Comparison of ENCODE assay signal across 24 mouse cellular contexts in the genomic region with DNA sequence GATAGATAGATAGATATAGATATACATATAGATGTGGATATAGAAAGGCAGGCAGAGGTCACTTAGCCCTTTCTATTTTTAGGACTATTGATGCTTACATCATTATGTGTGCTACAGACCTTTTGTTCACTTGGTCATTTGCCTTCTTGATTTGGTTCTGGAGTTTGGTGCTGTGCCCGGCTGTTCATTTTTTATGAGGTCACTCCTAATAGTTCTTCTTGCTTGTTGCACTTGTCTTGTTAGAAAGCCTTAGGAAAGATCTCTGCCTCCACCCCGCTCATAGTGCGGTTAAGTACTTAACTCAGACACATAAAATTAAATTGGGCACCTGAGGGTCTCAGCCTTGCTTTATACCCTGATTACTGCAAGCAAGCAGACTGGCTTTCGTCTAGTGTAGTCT. TPM values are rescaled to one million over a fixed set of nuclear protein-coding genes. Genes with fewer than 3 reads are reported as not detected.
DNase-seq lines count a peak whose midpoint lies in the region; ATAC-seq lines count a peak whose summit lies in the region.
"Had no signal": no experiment of that assay in that cellular context is flagged by ENCODE, and none has a peak within 500 bp of the region (broad histone marks: within the 10 kb centered on the region; RNA-seq: fewer than 3 reads in every experiment).

No protein-coding gene starts in this region.

- no peaks in the 10 kb centered on the region for H3K9me3 ChIP-seq in limb, embryonic 11.5 days (ENCODE audit: control insufficient read depth, low read length)
- no peaks in the 10 kb centered on the region for H3K9me3 ChIP-seq in limb, embryonic 10.5 days (replicated peaks)
- no peaks in the 10 kb centered on the region for H3K9me3 ChIP-seq in limb, embryonic 13.5 days
- H3K9me3 ChIP-seq: embryonic facial prominence, embryonic 12.5 days; embryonic facial prominence, embryonic 15.5 days; G1E; heart, embryonic 10.5 days; heart, embryonic 13.5 days; hindbrain, embryonic 12.5 days; hindbrain, embryonic 15.5 days had no signal

- peak; percentile 20 for DNase-seq in adrenal gland, postnatal 10 days
- no peak for DNase-seq in adrenal gland, postnatal 36 days
- DNase-seq in limb, embryonic 11.5 days (ENCODE audit: low spot score), result peak; percentile 36
- no peak for DNase-seq in limb, embryonic 10.5 days (ENCODE audit: low spot score)
- DNase-seq: adrenal gland, adult 8-10 months; cerebellum, adult 2 months; cerebellum, adult 9-11 months; cerebellum, postnatal 25 days; forebrain, postnatal 0 days; gastrocnemius, postnatal 25 days; heart, adult 2 months had no signal

- H3K36me3 ChIP-seq in limb, embryonic 11.5 days (ENCODE audit: control insufficient read depth, insufficient read depth, low read length), result no peaks in the 10 kb centered on the region
- H3K36me3 ChIP-seq in limb, embryonic 10.5 days, result no peaks in the 10 kb centered on the region
- no peaks in the 10 kb centered on the region for H3K36me3 ChIP-seq in limb, embryonic 13.5 days
- H3K36me3 ChIP-seq: embryonic facial prominence, embryonic 12.5 days; heart, embryonic 13.5 days; hindbrain, embryonic 15.5 days had no signal

- H3K4me1 ChIP-seq in limb, embryonic 11.5 days (ENCODE audit: control insufficient read depth, insufficient read depth, low read length), result no peaks in the 10 kb centered on the region
- no peaks in the 10 kb centered on the region for H3K4me1 ChIP-seq in limb, embryonic 10.5 days
- H3K4me1 ChIP-seq in limb, embryonic 13.5 days, result peaks cover 8% of the 10 kb centered on the region
- H3K4me1 ChIP-seq: embryonic facial prominence, embryonic 12.5 days; embryonic facial prominence, embryonic 15.5 days; heart, embryonic 10.5 days; heart, embryonic 13.5 days; hindbrain, embryonic 12.5 days; hindbrain, embryonic 15.5 days had no signal

- H3K9ac ChIP-seq in limb, embryonic 11.5 days (ENCODE audit: low read length), result no peak overlapping the region
- no peak overlapping the region for H3K9ac ChIP-seq in limb, embryonic 13.5 days
- H3K9ac ChIP-seq: embryonic facial prominence, embryonic 12.5 days; embryonic facial prominence, embryonic 15.5 days; forebrain, postnatal 0 days; heart, embryonic 13.5 days; hindbrain, embryonic 12.5 days; hindbrain, embryonic 15.5 days had no signal

- ATAC-seq in limb, embryonic 11.5 days (ENCODE audit: insufficient number of reproducible peaks, low FRiP score, low TSS enrichment, low read depth), result no peak
- ATAC-seq in limb, embryonic 13.5 days (ENCODE audit: low FRiP score, low read depth), result peak; percentile 48; the same call in 1 of the 2 replicates
- no peak for ATAC-seq in CD4-positive, CD25-positive, alpha-beta regulatory T cell, adult 4 months
- ATAC-seq: forebrain, embryonic 14.5 days; forebrain, postnatal 0 days; intestine, postnatal 0 days; Patski had no signal

- no peak overlapping the region for H3K27ac ChIP-seq in limb, embryonic 11.5 days (replicated peaks; ENCODE audit: low read depth, low read length)
- H3K27ac ChIP-seq in limb, embryonic 10.5 days, result no peak overlapping the region
- no peak overlapping the region for H3K27ac ChIP-seq in limb, embryonic 13.5 days
- H3K27ac ChIP-seq: embryonic facial prominence, embryonic 12.5 days; embryonic facial prominence, embryonic 15.5 days; heart, adult 2 months; heart, embryonic 10.5 days; heart, embryonic 13.5 days; hindbrain, embryonic 12.5 days; hindbrain, embryonic 15.5 days had no signal

- H3K4me2 ChIP-seq in limb, embryonic 11.5 days (ENCODE audit: low read depth, severe bottlenecking), result no peak overlapping the region
- H3K4me2 ChIP-seq in limb, embryonic 13.5 days (replicated peaks), result no peak overlapping the region
- H3K4me2 ChIP-seq: embryonic facial prominence, embryonic 12.5 days; embryonic facial prominence, embryonic 15.5 days; heart, embryonic 13.5 days; hindbrain, embryonic 12.5 days; hindbrain, embryonic 15.5 days had no signal

- H3K4me3 ChIP-seq in limb, embryonic 11.5 days (ENCODE audit: low read depth, low read length), result no peak overlapping the region
- no peak overlapping the region for H3K4me3 ChIP-seq in limb, embryonic 10.5 days
- H3K4me3 ChIP-seq in limb, embryonic 13.5 days, result no peak overlapping the region
- H3K4me3 ChIP-seq: embryonic facial prominence, embryonic 12.5 days; embryonic facial prominence, embryonic 15.5 days; heart, adult 2 months; heart, embryonic 10.5 days; heart, embryonic 13.5 days; hindbrain, embryonic 12.5 days; hindbrain, embryonic 15.5 days had no signal

- 40% methylated on average over 4 of the region's 4 CpGs for WGBS in limb, embryonic 11.5 days
- 74% methylated on average over 4 of the region's 4 CpGs for WGBS in limb, embryonic 10.5 days
- 35% methylated on average over 4 of the region's 4 CpGs for WGBS in limb, embryonic 13.5 days

- no peaks in the 10 kb centered on the region for H3K27me3 ChIP-seq in limb, embryonic 11.5 days (ENCODE audit: control insufficient read depth, insufficient read depth, low read length)
- no peaks in the 10 kb centered on the region for H3K27me3 ChIP-seq in limb, embryonic 10.5 days (ENCODE audit: low read depth, poor library complexity, severe bottlenecking)
- no peaks in the 10 kb centered on the region for H3K27me3 ChIP-seq in limb, embryonic 13.5 days
- H3K27me3 ChIP-seq: CH12.LX; embryonic facial prominence, embryonic 12.5 days; embryonic facial prominence, embryonic 15.5 days; heart, embryonic 13.5 days; hindbrain, embryonic 12.5 days; hindbrain, embryonic 15.5 days; Patski had no signal

RNA-seq across cellular contexts. Expression of a gene that starts 14.2 kb away (rescaled TPM):
- 10 to 100 TPM; 26.8 to 34.0 TPM for total RNA-seq in adrenal gland, postnatal 10 days (2021)
- total RNA-seq in adrenal gland, postnatal 36 days (2021), result 10 to 100 TPM; 32.4 to 42.9 TPM
- 40.1 and 46.8 TPM in 2 replicates for polyA plus RNA-seq in limb, embryonic 11.5 days (2014; fragmentation: Nextera tagmentation; extraction: Ambion mirVana)
- 33.4 and 36.9 TPM in 2 replicates for polyA plus RNA-seq in limb, embryonic 10.5 days (2016; fragmentation: Nextera tagmentation; extraction: Ambion mirVana)
- 29.3 and 30.0 TPM in 2 replicates for polyA plus RNA-seq in limb, embryonic 13.5 days (2015; fragmentation: Nextera tagmentation; extraction: Ambion mirVana)
- 10 to 100 TPM; 22.3 to 23.5 TPM for polyA plus RNA-seq in CD4-positive, CD25-positive, alpha-beta regulatory T cell, adult 4 months (2017; shearing (Covaris generic))

RNA-seq across cellular contexts. Expression of a gene that starts 38.7 kb away (rescaled TPM):
- 1 to 10 TPM; 1.5 to 2.2 TPM for total RNA-seq in adrenal gland, postnatal 10 days (2021)
- 1 to 10 TPM in 1 of 2 experiments, under 1 TPM in 1; 0.56 to 1.0 TPM for total RNA-seq in adrenal gland, postnatal 36 days (2021)
- polyA plus RNA-seq in limb, embryonic 11.5 days (2014; fragmentation: Nextera tagmentation; extraction: Ambion mirVana), result 0.61 and 0.64 TPM in 2 replicates
- 1.1 and 1.2 TPM in 2 replicates for polyA plus RNA-seq in limb, embryonic 10.5 days (2016; fragmentation: Nextera tagmentation; extraction: Ambion mirVana)
- 0.62 and 0.70 TPM in 2 replicates for polyA plus RNA-seq in limb, embryonic 13.5 days (2015; fragmentation: Nextera tagmentation; extraction: Ambion mirVana)
- 1 to 10 TPM; 2.5 to 3.3 TPM for polyA plus RNA-seq in CD4-positive, CD25-positive, alpha-beta regulatory T cell, adult 4 months (2017; shearing (Covaris generic))

RNA-seq across cellular contexts. Expression of a gene that starts 51.2 kb away (rescaled TPM):
- 1 to 10 TPM; 4.5 to 7.2 TPM for total RNA-seq in adrenal gland, postnatal 10 days (2021)
- 1 to 10 TPM; 5.8 to 6.8 TPM for total RNA-seq in adrenal gland, postnatal 36 days (2021)
- 12.6 and 14.4 TPM in 2 replicates for polyA plus RNA-seq in limb, embryonic 11.5 days (2014; fragmentation: Nextera tagmentation; extraction: Ambion mirVana)
- polyA plus RNA-seq in limb, embryonic 10.5 days (2016; fragmentation: Nextera tagmentation; extraction: Ambion mirVana), result 13.9 and 14.8 TPM in 2 replicates
- 13.6 and 15.9 TPM in 2 replicates for polyA plus RNA-seq in limb, embryonic 13.5 days (2015; fragmentation: Nextera tagmentation; extraction: Ambion mirVana)
- polyA plus RNA-seq in CD4-positive, CD25-positive, alpha-beta regulatory T cell, adult 4 months (2017; shearing (Covaris generic)), result 10 to 100 TPM; 15.6 to 17.1 TPM

Comparison
In these comparisons a context has a peak if more than half of its experiments do, and no peak if none do; other contexts are left out.
1. DNase-seq: peak in adrenal gland, postnatal 10 days (single experiment) and limb, embryonic 11.5 days (single experiment); none in adrenal gland, postnatal 36 days (0 of 2) and limb, embryonic 10.5 days (single experiment).